Mouse (Mus musculus) ES-Bruce4 (cell line): ENCODE measurements at regions not wholly inside any gene's neighbourhood (a gene's known extent, or its start where the extent isn't known, plus 50 kb on each side); places are given as distances from the start of the nearest gene placed in this dataset.
"Not testable (repeated sequence)": the region's sequence is repeated elsewhere in the genome, so short reads cannot be mapped to it uniquely, and the experiment has no call there.

Experiments
- H3K27ac ChIP-seq: 2 replicates; pipeline ENCODE4 v1.5.1; 2012; ENCODE audit warnings: low read length, inconsistent platforms; ENCODE audit not compliant: insufficient read depth
- H3K27me3 ChIP-seq: 2 replicates; pipeline ENCODE4 v1.6.1; 2012; ENCODE audit warnings: mild to moderate bottlenecking, low read length, inconsistent platforms; ENCODE audit not compliant: control insufficient read depth, poor library complexity, insufficient read depth, severe bottlenecking
- H3K36me3 ChIP-seq: 2 replicates; pipeline ENCODE4 v1.6.1; 2012; ENCODE audit warnings: inconsistent platforms, mild to moderate bottlenecking, low read length, moderate library complexity; ENCODE audit not compliant: control insufficient read depth, poor library complexity, insufficient read depth, severe bottlenecking
- H3K4me1 ChIP-seq: one replicate; pipeline ENCODE4 v1.8.1; 2011; ENCODE audit warnings: low read length; ENCODE audit not compliant: control insufficient read depth, insufficient read depth
- H3K4me3 ChIP-seq: 2 replicates; pipeline ENCODE4 v1.5.1; 2011; ENCODE audit warnings: low read depth, mild to moderate bottlenecking, low read length
- H3K9ac ChIP-seq: 2 replicates; pipeline ENCODE4 v1.6.1; 2012; ENCODE audit warnings: low read depth, mild to moderate bottlenecking, inconsistent platforms; ENCODE audit not compliant: poor library complexity, severe bottlenecking
- H3K9me3 ChIP-seq: replicated peaks from 2 replicates; pipeline ENCODE4 v1.6.1; 2012; ENCODE audit warnings: mild to moderate bottlenecking, low read length, inconsistent platforms; ENCODE audit not compliant: control insufficient read depth, poor library complexity, insufficient read depth, severe bottlenecking
- CTCF ChIP-seq: IDR thresholded peaks from one replicate; pipeline ENCODE4 v1.8.1; 2011; ENCODE audit warnings: low read depth, low read length
- EP300 ChIP-seq: IDR thresholded peaks from 2 replicates; pipeline ENCODE4 v1.6.1; 2011; ENCODE audit warnings: low read depth, low read length; ENCODE audit not compliant: insufficient read depth
- POLR2A ChIP-seq: IDR thresholded peaks from one replicate; pipeline ENCODE4 v1.8.1; 2011; ENCODE audit warnings: low read length; ENCODE audit not compliant: insufficient read depth

- Histone ChIP-seq H3K36me3 (no peaks in the 10 kb centered on the region), H3K4me3 (no peak overlapping the region), H3K4me1 (no peaks in the 10 kb centered on the region), H3K27me3 (no peaks in the 10 kb centered on the region), H3K9ac (no peak overlapping the region), H3K9me3 (no peaks in the 10 kb centered on the region), H3K27ac (no peak overlapping the region)
- TF ChIP-seq CTCF = no peak
- TF ChIP-seq POLR2A = no peak
- TF ChIP-seq EP300 = no peak
These were observed 203.7 kb upstream of the Klf6 start for GRCm38 (mm10) chr13:5657556-5657955.

GRCm38 (mm10) chr13:5666235-5667007 is 194.9 kb upstream of the Klf6 start:
- Histone ChIP-seq H3K27me3 (no peaks in the 10 kb centered on the region), H3K4me3 (no peak overlapping the region), H3K9me3 (no peaks in the 10 kb centered on the region), H3K9ac (no peak overlapping the region), H3K36me3 (no peaks in the 10 kb centered on the region), H3K4me1 (no peaks in the 10 kb centered on the region), H3K27ac (no peak overlapping the region)
- no peak for TF ChIP-seq POLR2A
- no peak for TF ChIP-seq CTCF

- Histone ChIP-seq H3K9me3 (no peaks in the 10 kb centered on the region), H3K9ac (no peak overlapping the region), H3K4me1 (no peaks in the 10 kb centered on the region), H3K27me3 (no peaks in the 10 kb centered on the region), H3K27ac (no peak overlapping the region), H3K36me3 (no peaks in the 10 kb centered on the region), H3K4me3 (no peak overlapping the region)
- TF ChIP-seq EP300 (no peak), CTCF (no peak), POLR2A (no peak)
These were observed 185.6 kb upstream of the Klf6 start for GRCm38 (mm10) chr13:5675668-5676067.

DNA sequence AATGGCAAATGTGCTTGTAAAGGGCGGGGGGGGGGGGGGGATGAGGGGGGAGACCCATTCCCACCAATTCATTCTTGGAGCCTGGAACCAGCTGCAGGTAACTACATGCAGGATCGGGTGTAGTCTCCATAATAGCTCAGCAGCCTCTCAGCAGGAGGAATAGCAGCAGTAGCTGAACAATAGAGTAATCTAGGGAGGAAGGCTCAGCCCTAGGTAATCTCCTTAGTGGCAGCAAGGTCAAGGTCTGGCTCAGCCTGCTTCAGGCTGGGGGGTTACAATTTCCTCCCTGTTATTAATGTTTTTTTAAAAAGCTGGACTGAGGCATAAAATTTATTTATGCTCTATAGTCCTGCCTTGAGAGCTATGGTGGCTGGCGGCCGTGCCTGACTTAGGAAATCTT is 171.2 kb upstream of the Klf6 start:
- peak; percentile 73; the same call in 1 of the 2 replicates for TF ChIP-seq EP300
- no peak for TF ChIP-seq POLR2A
- Histone ChIP-seq H3K27ac (peak overlapping the region; percentile 98), H3K27me3 (no peaks in the 10 kb centered on the region), H3K36me3 (no peaks in the 10 kb centered on the region), H3K4me1 (peaks cover 1% of the 10 kb centered on the region), H3K9me3 (peaks cover 26% of the 10 kb centered on the region), H3K9ac (no peak overlapping the region), H3K4me3 (no peak overlapping the region)

GRCm38 (mm10) chr13:5690680-5691079 is 170.6 kb upstream of the Klf6 start:
- TF ChIP-seq EP300 = 0 out of 2 replicates have a peak, but pooled peaks have one; percentile 69
- not testable (repeated sequence) for H3K36me3 ChIP-seq, H3K4me1 ChIP-seq, H3K27me3 ChIP-seq, H3K4me3 ChIP-seq, H3K9ac ChIP-seq
- H3K9me3 ChIP-seq = peaks cover 26% of the 10 kb centered on the region
- peak overlapping the region; percentile 98 for H3K27ac ChIP-seq

DNA sequence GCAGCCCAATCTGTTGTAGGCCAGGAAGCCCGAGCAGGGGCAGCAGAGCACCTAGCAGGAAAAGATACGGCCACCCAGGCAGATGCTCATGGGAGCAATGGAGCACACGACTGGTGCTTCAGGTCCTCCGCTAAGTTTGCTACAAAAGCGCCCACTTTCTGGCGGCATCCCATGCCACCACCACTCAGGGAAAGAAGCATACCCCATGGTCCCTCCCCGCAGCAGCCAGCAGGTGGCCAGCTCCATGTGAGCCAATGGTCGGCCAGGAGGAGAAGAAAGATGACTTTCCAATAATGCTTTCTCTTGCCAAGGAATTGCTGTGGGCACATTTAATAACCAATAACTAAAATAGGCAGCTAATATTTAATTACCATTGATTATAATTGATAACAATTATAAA is 166.7 kb upstream of the Klf6 start:
- H3K36me3 ChIP-seq = no peaks in the 10 kb centered on the region
- H3K4me3 ChIP-seq = no peak overlapping the region
- peak overlapping the region; percentile 7; the same call in 1 of the 2 replicates for H3K27ac ChIP-seq
- no peak overlapping the region for H3K9ac ChIP-seq
- H3K27me3 ChIP-seq = no peaks in the 10 kb centered on the region
- peaks cover 1% of the 10 kb centered on the region for H3K4me1 ChIP-seq
- H3K9me3 ChIP-seq = peaks cover 22% of the 10 kb centered on the region
- TF ChIP-seq EP300 (no peak), POLR2A (no peak), CTCF (no peak)
